Mouse (Mus musculus) adrenal gland, adult 18-20 months (tissue): ENCODE results near the gene Smarca4. TPM values are rescaled to one million over a fixed set of nuclear protein-coding genes. Genes with fewer than 3 reads are reported as not detected.

Experiments
- DNase-seq, 2 experiments: peaks; one replicate each; pipeline ENCODE4 v3.0.0; 2021 to 2022; ENCODE audit warnings: low spot score in 2 of 2
- total RNA-seq, 2 experiments: library from RNA; stranded (reverse); gene quantifications; 1 replicate in 1 of 2; 2 replicates in 1 of 2; pipeline ENCODE4 v1.2.3; 2021

The Smarca4 gene
- total RNA-seq, 2 experiments from 2014 or later = 63.3 to 81.0 TPM

- no peak for DNase-seq
Measured at GRCm38 (mm10) chr9:21709340-21709739, 93.4 kb downstream of the Smarca4 start.

- no peak for DNase-seq
Measured at GRCm38 (mm10) chr9:21715298-21715697, 99.3 kb downstream of the Smarca4 start.

- no peak for DNase-seq
Measured at GRCm38 (mm10) chr9:21717015-21717414, 101.0 kb downstream of the Smarca4 start.

GRCm38 (mm10) chr9:21721036-21721435 lies 105.1 kb downstream of the Smarca4 start:
- no peak for DNase-seq

- peak; percentile 82 to 87 for DNase-seq
Measured at GRCm38 (mm10) chr9:21723377-21724146, 107.6 kb downstream of the Smarca4 start, which contains the start of gene Ldlr. Ldlr (plus strand) TSS chr9:21723483.

GRCm38 (mm10) chr9:21724147-21724536 lies 108.2 kb downstream of the Smarca4 start:
- DNase-seq = peak; percentile 87 to 88

- DNase-seq = no peak
Measured at GRCm38 (mm10) chr9:21725224-21726121, 109.5 kb downstream of the Smarca4 start.

- DNase-seq = no peak
Measured at GRCm38 (mm10) chr9:21726218-21726975, 110.4 kb downstream of the Smarca4 start.

- peak in 1 of 2 experiments; percentile 49 for DNase-seq
Measured at GRCm38 (mm10) chr9:21728261-21728832, 112.4 kb downstream of the Smarca4 start.

GRCm38 (mm10) chr9:21729264-21729663 lies 113.3 kb downstream of the Smarca4 start:
- no peak for DNase-seq

- DNase-seq = no peak
Measured at GRCm38 (mm10) chr9:21732288-21732687, 116.3 kb downstream of the Smarca4 start.

- no peak for DNase-seq
Measured at GRCm38 (mm10) chr9:21733446-21733845, 117.5 kb downstream of the Smarca4 start.

- DNase-seq = no peak
Measured at GRCm38 (mm10) chr9:21733989-21734388, 118.0 kb downstream of the Smarca4 start.

GRCm38 (mm10) chr9:21735126-21735525 lies 119.2 kb downstream of the Smarca4 start:
- DNase-seq = no peak

- DNase-seq = no peak
Measured at GRCm38 (mm10) chr9:21736580-21736979, 120.6 kb downstream of the Smarca4 start.

GRCm38 (mm10) chr9:21737188-21737587 lies 121.2 kb downstream of the Smarca4 start:
- DNase-seq = no peak

- DNase-seq = no peak
Measured at GRCm38 (mm10) chr9:21738776-21739175, 122.8 kb downstream of the Smarca4 start.

- DNase-seq = no peak
Measured at GRCm38 (mm10) chr9:21740427-21740826, 124.5 kb downstream of the Smarca4 start.

- DNase-seq = no peak
Measured at GRCm38 (mm10) chr9:21741514-21741913, 125.5 kb downstream of the Smarca4 start.

GRCm38 (mm10) chr9:21747238-21747774 lies 131.3 kb downstream of the Smarca4 start:
- no peak for DNase-seq

GRCm38 (mm10) chr9:21748033-21748432 lies 132.1 kb downstream of the Smarca4 start:
- DNase-seq = no peak
